Mouse (Mus musculus) 3134 (cell line): ENCODE data around the gene Macrod2.

Experiments
- DNase-seq: peaks from one replicate; pipeline ENCODE4 v3.0.0-alpha.2; 2011; ENCODE audit warnings: low spot score; ENCODE audit not compliant: insufficient read length; ENCODE audit errors: extremely low read depth

Gene Macrod2

GRCm38 (mm10) chr2:141578206-141578605 is 1183.1 kb downstream of the Macrod2 start:
- no peak for DNase-seq

DNA sequence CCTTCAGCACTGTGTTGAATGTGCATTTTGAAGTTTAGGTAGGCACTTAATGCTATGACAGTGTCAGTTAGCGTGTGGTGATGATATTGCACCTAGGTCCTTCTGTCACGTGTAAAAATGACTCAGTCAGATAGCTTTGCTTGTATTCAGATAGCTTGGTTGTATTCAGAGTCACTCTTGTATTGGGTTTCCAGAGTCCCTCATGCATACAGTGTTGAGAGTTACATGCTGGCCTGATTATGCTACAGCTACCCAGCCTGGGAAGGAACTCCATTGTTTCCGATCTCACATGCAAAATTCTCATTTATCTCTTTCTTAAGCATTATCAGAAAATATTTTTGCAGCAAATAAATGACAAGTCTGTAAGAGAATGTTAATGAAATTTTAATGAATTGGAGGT is 1187.3 kb downstream of the Macrod2 start:
- no peak for DNase-seq

GRCm38 (mm10) chr2:141582933-141583332 is 1187.8 kb downstream of the Macrod2 start:
- no peak for DNase-seq

DNA sequence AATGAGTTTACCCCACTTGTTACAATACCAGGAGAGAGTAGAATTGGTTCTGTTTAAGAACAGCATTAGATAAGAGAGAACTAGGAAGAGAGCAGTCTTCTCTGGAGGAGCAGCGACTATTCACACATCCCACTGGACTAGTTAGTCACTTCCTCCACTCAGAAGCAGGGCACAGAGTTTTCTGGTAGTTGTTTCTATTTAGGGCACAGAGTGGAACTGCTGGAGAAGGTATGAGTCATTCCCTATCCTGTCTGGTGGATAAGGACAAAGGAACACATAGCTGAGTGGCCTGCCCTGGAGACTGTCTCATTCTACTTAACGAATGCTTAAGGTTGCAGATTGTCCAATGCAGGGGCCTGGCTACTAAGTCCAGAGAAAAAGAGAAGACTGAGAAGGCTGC is 1192.2 kb downstream of the Macrod2 start:
- peak; percentile 29 for DNase-seq

GRCm38 (mm10) chr2:141591326-141591725 is 1196.2 kb downstream of the Macrod2 start:
- DNase-seq = no peak

GRCm38 (mm10) chr2:141594811-141595210 is 1199.7 kb downstream of the Macrod2 start:
- peak; percentile 16 for DNase-seq

DNA sequence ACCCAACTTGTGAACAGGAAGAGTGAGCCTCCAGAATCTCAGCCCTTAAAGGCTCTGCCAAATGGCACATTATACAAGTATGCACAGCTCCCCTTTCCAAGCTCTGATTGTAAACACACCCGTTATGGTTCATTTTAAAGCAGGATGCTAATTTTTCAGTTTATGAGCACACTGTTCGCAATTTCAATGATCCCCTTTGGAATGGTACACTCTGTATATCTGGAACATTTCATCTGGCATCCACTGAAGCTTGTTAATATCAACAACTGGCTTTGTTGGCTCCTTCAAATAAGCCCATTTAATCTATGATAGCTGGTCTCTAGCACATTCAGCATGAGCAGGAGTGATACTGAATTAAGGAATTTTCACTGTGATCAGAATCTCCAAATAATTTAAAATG is 1222.6 kb downstream of the Macrod2 start:
- no peak for DNase-seq

- DNase-seq = no peak
These were observed 1223.1 kb downstream of the Macrod2 start for GRCm38 (mm10) chr2:141618257-141618656.

- DNase-seq = no peak
These were observed 1268.9 kb downstream of the Macrod2 start for GRCm38 (mm10) chr2:141664051-141664450.

GRCm38 (mm10) chr2:141672814-141673213 is 1277.7 kb downstream of the Macrod2 start:
- no peak for DNase-seq

DNA sequence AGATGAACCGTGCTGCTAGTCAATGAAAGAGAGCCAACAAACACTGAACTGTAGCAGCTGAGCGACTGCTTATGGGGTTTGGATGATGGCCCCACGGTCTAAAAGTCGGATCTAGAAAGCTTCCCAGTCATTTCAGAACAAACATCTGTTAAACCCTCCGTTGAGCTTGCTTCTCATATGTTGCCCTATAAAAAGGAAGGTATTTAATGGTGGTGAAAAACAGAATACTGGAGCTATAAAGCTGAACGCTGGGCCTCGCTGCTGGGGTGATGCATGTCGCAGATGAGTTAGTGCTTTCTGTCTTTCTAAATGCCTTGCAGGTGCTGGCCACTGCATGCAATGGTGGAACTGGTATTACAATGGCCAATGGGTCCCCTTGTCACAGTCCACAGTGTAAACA is 1278.3 kb downstream of the Macrod2 start:
- DNase-seq = no peak

DNA sequence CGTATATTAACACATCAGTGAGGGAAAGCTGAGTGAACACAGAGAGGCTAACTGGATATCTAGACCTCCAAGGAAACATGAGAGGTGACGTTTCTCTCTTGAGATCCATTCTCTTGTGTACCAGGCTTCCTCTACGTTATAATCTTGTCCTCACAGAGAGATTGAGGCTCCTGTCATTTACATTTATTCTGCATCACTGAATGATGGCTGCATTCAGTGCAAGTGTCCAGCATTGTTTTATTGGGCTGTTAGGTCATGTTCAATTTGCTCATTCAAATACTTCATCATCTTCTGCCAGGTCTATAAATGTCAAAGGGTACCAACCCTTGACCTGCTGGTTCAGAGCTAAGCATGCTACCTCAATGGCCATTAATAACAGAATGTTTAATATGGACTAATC is 1302.4 kb downstream of the Macrod2 start:
- no peak for DNase-seq

DNA sequence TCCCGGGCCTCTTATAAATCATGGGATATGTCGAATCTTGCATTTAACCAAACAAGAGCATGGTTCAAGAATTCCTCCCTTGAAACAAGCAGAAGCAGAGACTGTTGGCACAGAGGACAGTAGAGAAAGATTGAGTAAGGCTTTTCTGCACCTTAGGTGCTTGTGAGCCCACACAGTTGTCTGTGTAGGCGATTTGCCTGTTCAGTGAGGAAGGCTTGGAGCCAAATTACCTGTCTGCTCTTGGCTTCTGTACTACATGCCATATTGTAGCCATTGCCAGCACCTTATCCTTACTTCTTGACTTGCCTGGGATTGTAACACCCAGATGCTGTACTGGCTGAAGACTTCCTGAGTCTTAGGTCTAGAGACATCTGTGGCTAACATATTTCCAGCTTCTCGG is 1303.2 kb downstream of the Macrod2 start:
- DNase-seq = no peak

DNA sequence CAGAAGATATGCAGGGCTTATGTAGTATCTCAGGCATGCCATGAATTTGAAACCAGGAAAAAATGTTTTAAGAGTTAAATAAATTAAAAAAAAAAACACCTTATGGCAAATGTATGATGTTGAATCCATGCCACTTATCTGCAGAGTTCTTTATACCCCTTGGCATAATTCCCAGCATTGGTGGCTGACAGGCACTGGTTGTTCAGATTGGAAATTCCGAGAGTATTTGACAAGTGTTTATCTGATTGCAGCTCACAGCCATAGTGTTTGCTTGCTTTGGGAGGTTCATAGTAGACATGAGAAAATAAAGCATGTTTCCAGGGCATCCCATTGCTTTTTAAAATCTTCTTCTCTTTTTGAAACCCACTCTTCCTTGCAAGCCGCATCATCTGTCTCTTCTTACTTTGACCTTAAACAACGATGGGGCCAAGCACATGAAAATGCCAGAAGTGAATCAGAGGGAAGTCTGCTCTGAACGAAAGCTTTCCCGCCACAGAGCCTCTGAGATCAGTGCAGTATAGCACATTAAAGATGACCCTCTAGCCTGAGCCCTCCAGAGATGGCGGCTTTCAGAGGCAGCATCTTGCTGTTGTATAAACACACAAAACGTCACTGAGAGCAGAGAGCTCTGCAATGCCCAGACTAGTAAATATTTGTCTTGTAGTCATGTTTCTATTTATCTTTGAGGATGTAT is 1305.8 kb downstream of the Macrod2 start:
- DNase-seq = no peak

- no peak for DNase-seq
These were observed 1316.7 kb downstream of the Macrod2 start for GRCm38 (mm10) chr2:141711785-141712184.

DNA sequence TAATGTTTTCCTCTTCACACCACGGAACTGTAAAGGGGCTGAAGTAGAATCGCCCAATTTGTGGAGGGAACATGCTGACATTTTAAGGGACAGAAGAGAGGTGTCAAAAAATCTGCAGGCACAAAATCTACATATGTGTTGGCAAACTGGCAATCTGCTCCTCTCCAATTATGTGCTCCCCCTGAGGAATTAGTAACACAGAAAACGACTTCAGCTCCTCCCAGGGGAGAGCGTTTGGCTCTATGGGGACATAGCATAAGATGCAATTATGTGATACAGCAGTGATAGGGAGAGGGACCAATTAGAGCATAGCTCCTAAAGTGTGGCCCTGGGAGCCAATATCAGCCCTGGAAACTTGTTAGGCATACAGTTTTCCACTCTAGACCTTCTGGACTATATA is 1317.2 kb downstream of the Macrod2 start:
- no peak for DNase-seq

GRCm38 (mm10) chr2:141715061-141715460 is 1320.0 kb downstream of the Macrod2 start:
- no peak for DNase-seq

GRCm38 (mm10) chr2:141722531-141722930 is 1327.4 kb downstream of the Macrod2 start:
- no peak for DNase-seq

- no peak for DNase-seq
These were observed 1333.9 kb downstream of the Macrod2 start for GRCm38 (mm10) chr2:141728998-141729397.

GRCm38 (mm10) chr2:141736685-141737456 is 1341.8 kb downstream of the Macrod2 start:
- no peak for DNase-seq

GRCm38 (mm10) chr2:141738702-141739101 is 1343.6 kb downstream of the Macrod2 start:
- no peak for DNase-seq

- DNase-seq = no peak
These were observed 1345.2 kb downstream of the Macrod2 start for GRCm38 (mm10) chr2:141740318-141740717.
